Mouse (Mus musculus) right cerebral cortex, postnatal 25 days (tissue): ENCODE measurements around the gene Eif1.
A peak's percentile ranks its signal among the peaks of the same experiment; 100 is the strongest.
"Not testable (repeated sequence)": the region's sequence is repeated elsewhere in the genome, so short reads cannot be mapped to it uniquely, and the experiment has no call there.

Experiments used
- DNase-seq: peaks from one replicate; pipeline ENCODE4 v3.0.0; 2022

Eif1 gene

GRCm38 (mm10) chr11:100355151-100355951, 35.7 kb downstream of the Eif1 start:
- peak; percentile 61 for DNase-seq

DNA sequence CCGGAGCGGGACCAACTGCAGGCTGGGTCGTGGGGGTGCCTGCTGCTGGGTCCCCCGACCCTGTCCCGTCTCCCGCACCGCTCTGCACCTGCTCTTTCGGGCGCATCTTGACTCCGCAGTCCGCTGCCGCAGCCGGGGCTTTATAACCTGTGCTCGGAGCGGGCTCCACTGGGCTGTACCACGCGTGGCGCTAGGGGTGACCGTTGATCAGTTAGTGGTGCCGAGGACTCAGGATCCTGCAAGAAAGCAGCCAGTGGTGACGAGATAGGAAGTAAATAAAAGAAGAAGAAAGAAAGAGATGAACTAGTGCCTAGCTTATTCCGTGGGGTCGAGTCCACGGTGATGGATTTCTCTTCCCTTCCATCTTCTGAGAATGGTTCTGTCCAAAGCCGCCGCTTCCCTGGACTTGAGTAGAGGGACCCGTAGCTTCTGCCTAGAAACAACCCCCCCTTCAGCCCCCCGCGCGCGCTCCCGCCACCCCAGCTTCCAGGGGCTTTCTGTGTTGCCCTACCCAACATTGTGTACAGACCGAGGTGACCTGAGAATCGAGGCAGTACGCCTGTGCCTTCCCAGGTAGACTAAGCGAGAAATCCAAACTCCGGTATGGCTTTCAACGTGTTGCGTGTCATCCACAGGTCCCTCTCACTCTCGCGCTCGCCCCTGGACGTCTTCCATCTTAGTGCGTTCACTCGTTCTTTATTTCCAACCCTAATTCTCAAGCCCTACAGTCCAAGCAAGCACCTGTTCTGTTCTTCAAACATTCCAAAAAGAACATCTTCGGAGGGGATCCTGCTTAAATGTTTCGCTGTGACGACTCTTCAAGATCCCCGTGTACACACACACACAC, 36.5 kb downstream of the Eif1 start, which contains the start of gene Hap1:
Gene Hap1, minus strand, starts transcription at position 157 of the 847 bp plus-strand sequence.
- DNase-seq: peak; percentile 75

GRCm38 (mm10) chr11:100356819-100357211, 37.1 kb downstream of the Eif1 start:
- no peak for DNase-seq

- no peak for DNase-seq
These were observed 37.7 kb downstream of the Eif1 start for GRCm38 (mm10) chr11:100357408-100357807.

GRCm38 (mm10) chr11:100360175-100360574, 40.5 kb downstream of the Eif1 start:
- no peak for DNase-seq

GRCm38 (mm10) chr11:100361059-100361458, 41.4 kb downstream of the Eif1 start:
- DNase-seq: not testable (repeated sequence)

DNA sequence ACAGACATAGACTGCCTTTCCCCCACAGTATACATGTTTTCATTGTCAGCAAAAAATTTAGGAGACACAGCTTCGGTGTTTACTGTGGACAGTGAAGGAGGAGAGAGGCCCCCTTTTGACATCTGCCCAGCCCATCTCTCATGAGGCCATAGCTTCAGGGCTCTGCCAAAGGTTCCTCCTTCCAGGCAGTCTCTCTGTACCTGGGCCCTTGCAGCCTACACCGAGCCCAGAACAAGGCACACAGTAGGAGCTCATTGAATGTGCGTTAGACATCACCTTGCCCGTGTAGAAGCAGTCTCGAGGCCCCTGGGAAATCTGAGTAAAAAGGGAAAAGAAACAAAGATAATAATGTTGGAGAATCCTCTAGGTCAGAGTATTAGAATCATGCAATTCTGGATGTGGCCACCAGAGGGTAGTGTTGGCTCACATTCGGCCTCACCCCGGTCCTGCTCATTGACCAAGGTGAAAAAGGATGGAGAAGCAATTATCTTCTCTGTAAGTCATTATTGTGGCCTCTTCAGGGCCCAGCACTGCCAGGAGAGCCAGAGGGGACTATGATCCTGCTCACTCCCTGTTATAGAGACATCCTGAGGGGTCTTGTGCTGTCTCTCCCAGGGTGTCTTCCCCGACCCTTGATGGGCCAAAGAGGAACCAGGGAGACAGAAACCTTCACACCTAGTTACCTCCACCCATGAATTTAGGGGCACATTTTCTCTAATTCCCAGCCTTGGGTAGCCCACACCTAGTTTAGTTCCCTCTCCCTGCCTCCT, 42.7 kb downstream of the Eif1 start:
- DNase-seq: peak; percentile 54

DNA sequence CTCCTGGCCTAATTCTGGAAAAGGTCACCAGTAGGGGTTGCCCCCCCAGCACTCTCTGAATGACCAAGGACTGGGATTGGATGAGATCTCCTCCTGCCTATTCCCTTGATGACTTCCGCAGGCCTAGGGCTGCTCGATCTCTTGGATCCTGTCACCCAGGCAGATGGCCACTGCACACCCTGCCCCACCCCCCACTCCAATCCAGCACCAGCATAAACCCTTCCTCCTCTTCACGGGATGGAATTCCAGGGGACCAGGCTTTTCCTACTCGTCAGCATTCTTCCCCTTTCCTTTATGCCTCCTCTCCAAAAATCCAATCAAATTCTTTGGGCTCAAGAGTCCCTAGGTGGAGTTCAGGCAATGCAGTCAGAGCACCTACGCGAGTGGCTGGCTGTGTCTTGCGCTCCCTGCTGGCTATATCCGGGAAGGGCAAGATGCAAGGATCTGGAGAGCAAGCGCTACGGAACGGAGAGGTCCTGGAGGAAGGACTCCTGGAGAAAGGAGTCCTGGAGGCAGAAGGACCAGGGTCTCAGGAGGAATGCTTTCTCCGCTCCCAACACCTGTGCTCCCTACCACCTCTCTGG, 43.4 kb downstream of the Eif1 start:
- peak; percentile 40 for DNase-seq

- no peak for DNase-seq
These were observed 49.5 kb downstream of the Eif1 start for GRCm38 (mm10) chr11:100369145-100369544.

- no peak for DNase-seq
These were observed 50.1 kb downstream of the Eif1 start for GRCm38 (mm10) chr11:100369822-100370221.
